8 mouse cellular contexts compared by ENCODE assay signal in genomic region chr5:108000776-108001548, GRCm38 (mm10). TPM values are rescaled to one million over a fixed set of nuclear protein-coding genes. Genes with fewer than 3 reads are reported as not detected.
A peak's percentile ranks its signal among the peaks of the same experiment; 100 is the strongest.
DNase-seq lines count a peak whose midpoint lies in the region; ATAC-seq and TF ChIP-seq lines count a peak whose summit lies in the region.

No protein-coding gene starts in this region.

- peak overlapping the region; percentile 45 for H3K4me2 ChIP-seq in kidney, embryonic 14.5 days (replicated peaks; ENCODE audit: low read depth, low read length)
- H3K4me2 ChIP-seq in midbrain, postnatal 0 days (ENCODE audit: low read depth, low read length, poor library complexity, severe bottlenecking), result peak overlapping the region; percentile 47

- WGBS in embryonic facial prominence, embryonic 10.5 days, result 19% methylated on average over 20 of the region's 20 CpGs
- WGBS in kidney, embryonic 14.5 days, result 18% methylated on average over 20 of the region's 20 CpGs
- WGBS in midbrain, postnatal 0 days, result 17% methylated on average over 20 of the region's 20 CpGs

- ATAC-seq in kidney, embryonic 14.5 days (ENCODE audit: low FRiP score, low TSS enrichment), result peak; percentile 83
- peak; percentile 63 for ATAC-seq in midbrain, postnatal 0 days (ENCODE audit: low FRiP score)

- H3K27me3 ChIP-seq in embryonic facial prominence, embryonic 10.5 days (replicated peaks; ENCODE audit: low read depth, poor library complexity, severe bottlenecking), result no peaks in the 10 kb centered on the region
- H3K27me3 ChIP-seq in kidney, embryonic 14.5 days (ENCODE audit: control insufficient read depth, insufficient read depth, low read length), result no peaks in the 10 kb centered on the region
- H3K27me3 ChIP-seq in midbrain, postnatal 0 days (ENCODE audit: insufficient read depth, low read length), result no peaks in the 10 kb centered on the region

- peak overlapping the region; percentile 62 for H3K9ac ChIP-seq in kidney, embryonic 14.5 days (ENCODE audit: low read depth, low read length)
- H3K9ac ChIP-seq in midbrain, postnatal 0 days (replicated peaks; ENCODE audit: low read length, poor library complexity, severe bottlenecking), result peak overlapping the region; percentile 53; the same call in 1 of the 2 replicates

- no peaks in the 10 kb centered on the region for H3K36me3 ChIP-seq in embryonic facial prominence, embryonic 10.5 days (replicated peaks)
- H3K36me3 ChIP-seq in kidney, embryonic 14.5 days (ENCODE audit: control insufficient read depth, insufficient read depth, low read length), result no peaks in the 10 kb centered on the region
- no peaks in the 10 kb centered on the region for H3K36me3 ChIP-seq in midbrain, postnatal 0 days (ENCODE audit: insufficient read depth, low read length)

- no peaks in the 10 kb centered on the region for H3K4me1 ChIP-seq in embryonic facial prominence, embryonic 10.5 days
- no peaks in the 10 kb centered on the region for H3K4me1 ChIP-seq in kidney, embryonic 14.5 days (ENCODE audit: control insufficient read depth, insufficient read depth, low read length)
- H3K4me1 ChIP-seq in midbrain, postnatal 0 days (ENCODE audit: insufficient read depth, low read length), result no peaks in the 10 kb centered on the region

- H3K4me3 ChIP-seq in embryonic facial prominence, embryonic 10.5 days, result peak overlapping the region; percentile 65
- peak overlapping the region; percentile 59 for H3K4me3 ChIP-seq in kidney, embryonic 14.5 days (ENCODE audit: low read length)
- H3K4me3 ChIP-seq in midbrain, postnatal 0 days (ENCODE audit: low read depth, low read length), result peak overlapping the region; percentile 50

- peak overlapping the region; percentile 83 for H3K27ac ChIP-seq in embryonic facial prominence, embryonic 10.5 days (replicated peaks)
- H3K27ac ChIP-seq in kidney, embryonic 14.5 days (ENCODE audit: low read depth, low read length), result peak overlapping the region; percentile 52; the same call in 1 of the 2 replicates
- H3K27ac ChIP-seq in midbrain, postnatal 0 days (ENCODE audit: low read depth, low read length), result peak overlapping the region; percentile 73

- DNase-seq in 3T3-L1 (ENCODE audit: low read depth, low spot score), result peak; percentile 80
- peak; percentile 55 for DNase-seq in adrenal gland, adult 2 months
- peak; percentile 60 for DNase-seq in embryonic facial prominence, embryonic 10.5 days (ENCODE audit: low spot score)
- peak; percentile 26 to 54 for DNase-seq in heart, adult 9 months (ENCODE audit: low spot score in 2 of 2)
- DNase-seq in liver, result peak; percentile 68
- peak; percentile 77 for DNase-seq in midbrain, postnatal 0 days (ENCODE audit: low spot score)
- peak; percentile 57 to 75 for DNase-seq in spleen, postnatal 4 days (ENCODE audit: low spot score in 2 of 2)

- peak; percentile 33; the same call in 1 of the 2 replicates for TF ChIP-seq CTCF in midbrain, postnatal 0 days (IDR thresholded peaks at IDR 0.05)

- no peaks in the 10 kb centered on the region for H3K9me3 ChIP-seq in embryonic facial prominence, embryonic 10.5 days
- H3K9me3 ChIP-seq in kidney, embryonic 14.5 days (ENCODE audit: control insufficient read depth, low read length), result no peaks in the 10 kb centered on the region
- H3K9me3 ChIP-seq in midbrain, postnatal 0 days (ENCODE audit: low read length), result no peaks in the 10 kb centered on the region

RNA-seq across cellular contexts. Expression of gene Fam69a, which starts 14.1 kb away (rescaled TPM):
- total RNA-seq in adrenal gland, adult 2 months (2021), result 1 to 10 TPM; 2.7 to 9.1 TPM
- polyA plus RNA-seq in adrenal gland, adult 2 months (2012; rRNA removed), result 0.17 and 0.22 TPM in 2 replicates
- polyA plus RNA-seq in embryonic facial prominence, embryonic 10.5 days (2016; fragmentation: Nextera tagmentation; extraction: Ambion mirVana), result 16.5 and 16.7 TPM in 2 replicates
- 18.3 and 22.0 TPM in 2 replicates for polyA plus RNA-seq in kidney, embryonic 14.5 days (2014; fragmentation: Nextera tagmentation; extraction: Ambion mirVana)
- 16.2 and 24.6 TPM in 2 replicates for total RNA-seq in midbrain, postnatal 0 days (2014; rRNA removed)
- 77.4 and 79.7 TPM in 2 replicates for polyA plus RNA-seq in midbrain, postnatal 0 days (2015; fragmentation: Nextera tagmentation; extraction: Ambion mirVana)

Comparison
In these comparisons a context has a peak if more than half of its experiments do, and no peak if none do; other contexts are left out.
1. Peak in every context shown above with its lines: DNase-seq, ATAC-seq, H3K4me3 ChIP-seq and H3K27ac ChIP-seq.
2. RNA of gene Fam69a, which starts 14.1 kb away (polyA plus RNA-seq): 77.4 to 79.7 TPM in midbrain, postnatal 0 days, 18.3 to 22.0 TPM in kidney, embryonic 14.5 days and 16.5 to 16.7 TPM in embryonic facial prominence, embryonic 10.5 days; 0.17 to 0.22 TPM in adrenal gland, adult 2 months; every median in the first group is over 10 times any median in the second.